Mouse (Mus musculus) kidney, postnatal 36 days (tissue): Measurements from ENCODE around the gene Gm8271.
"Not testable (repeated sequence)": the region's sequence is repeated elsewhere in the genome, so short reads cannot be mapped to it uniquely, and the experiment has no call there.

Experiments used
- DNase-seq, 2 experiments: peaks; one replicate each; pipeline ENCODE4 v3.0.0; 2021 to 2022; ENCODE audit warnings: mixed read lengths in 2 of 2

The Gm8271 gene

DNA sequence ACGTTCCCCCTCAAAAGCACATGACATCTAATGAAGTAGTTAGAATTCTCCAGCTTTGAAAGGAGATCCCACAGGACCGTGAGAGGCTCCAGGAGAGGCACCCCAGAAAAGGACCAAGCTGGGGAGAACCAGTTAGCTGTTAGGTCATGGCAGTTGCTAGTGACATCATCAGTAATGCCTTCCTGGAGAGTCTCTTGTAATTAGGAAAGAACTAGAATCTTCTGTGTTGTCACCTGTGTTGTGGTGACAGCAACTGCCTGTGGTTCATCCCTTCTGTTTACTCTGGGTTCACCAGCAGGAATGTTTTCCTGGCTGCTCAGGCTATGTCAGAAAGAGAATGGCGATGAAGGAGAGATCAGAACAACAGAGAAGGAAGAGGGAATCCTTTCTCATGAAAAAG is at the start of gene Gm8271:
TSS of gene Gm8271 (plus strand) at position 301 of the 400 bp plus-strand sequence.
- not testable (repeated sequence) for DNase-seq

DNA sequence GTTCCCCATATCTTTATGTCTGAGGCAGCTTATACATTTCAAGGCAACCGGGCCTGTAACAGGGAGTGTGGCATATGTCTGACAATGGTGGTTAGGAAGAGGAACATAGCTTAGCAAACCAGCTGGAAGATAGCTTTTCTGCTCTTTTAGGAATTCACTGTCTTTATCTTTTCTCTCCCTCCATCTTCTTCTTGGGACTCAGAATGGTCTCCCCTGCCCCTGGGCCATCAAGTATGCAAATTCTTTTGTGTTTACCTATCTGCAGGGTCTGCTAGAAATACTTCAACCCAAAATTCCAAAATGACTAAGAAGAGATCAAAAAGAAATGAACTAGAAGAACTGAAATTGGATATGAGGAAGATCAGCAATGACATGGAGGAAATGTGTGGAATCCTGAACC is 21.4 kb upstream of the Gm8271 start, which contains the start of gene Gm3317:
TSS of gene Gm3317 (plus strand) at position 301 of the 400 bp plus-strand sequence.
- not testable (repeated sequence) for DNase-seq
